Mouse (Mus musculus) fibroblast of lung, adult 2 months (primary cell): ENCODE data around the gene Fam110a.

Source experiments
- DNase-seq: peaks from one replicate; pipeline ENCODE4 v3.0.0-alpha.2; 2011; ENCODE audit warnings: low read depth

Gene Fam110a

GRCm38 (mm10) chr2:151979470-151980354, at the start of gene Fam110a:
TSS of gene Fam110a (minus strand) at chr2:151980219.
- DNase-seq, result peak; percentile 77

DNA sequence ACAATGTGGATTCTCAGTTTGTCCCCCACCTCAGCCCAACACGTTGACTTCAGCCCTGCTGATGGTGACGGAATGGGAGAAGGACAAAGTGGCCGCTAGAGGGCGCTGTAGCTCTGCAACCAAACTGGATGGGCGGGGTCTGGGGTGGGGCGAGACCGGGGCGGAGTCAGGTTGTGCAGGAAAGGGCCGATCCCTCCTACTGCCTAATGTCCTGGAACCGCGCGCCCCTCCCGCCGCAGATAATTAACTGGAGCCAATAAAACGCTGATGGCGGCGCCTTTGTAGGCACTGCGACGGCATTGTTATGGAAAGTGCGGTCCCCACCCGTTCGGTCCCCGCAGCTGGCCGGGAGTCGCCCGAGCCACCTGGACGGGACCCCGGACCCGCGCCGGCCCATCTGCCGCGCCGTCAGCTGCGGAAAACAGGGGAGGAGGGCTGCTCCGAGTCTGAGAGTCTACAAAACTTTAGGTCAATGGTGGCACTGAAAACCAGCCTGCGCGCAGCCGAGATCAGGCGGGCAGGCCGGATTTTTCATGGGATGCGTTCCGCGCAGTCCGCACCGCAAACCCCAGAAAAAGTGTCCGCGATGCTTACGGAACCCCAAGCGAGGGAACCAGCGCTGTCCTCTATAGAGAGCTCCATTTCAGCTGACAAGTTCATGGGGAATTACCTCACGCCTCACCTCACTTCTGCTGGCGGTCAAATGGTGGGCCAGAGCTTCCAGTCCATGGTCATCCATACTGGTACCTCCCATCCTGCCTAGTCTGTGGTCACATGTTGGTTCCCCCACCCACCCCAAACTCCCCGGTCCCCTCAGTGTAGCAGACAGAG, 49.4 kb upstream of the Fam110a start:
- DNase-seq, result peak; percentile 52

DNA sequence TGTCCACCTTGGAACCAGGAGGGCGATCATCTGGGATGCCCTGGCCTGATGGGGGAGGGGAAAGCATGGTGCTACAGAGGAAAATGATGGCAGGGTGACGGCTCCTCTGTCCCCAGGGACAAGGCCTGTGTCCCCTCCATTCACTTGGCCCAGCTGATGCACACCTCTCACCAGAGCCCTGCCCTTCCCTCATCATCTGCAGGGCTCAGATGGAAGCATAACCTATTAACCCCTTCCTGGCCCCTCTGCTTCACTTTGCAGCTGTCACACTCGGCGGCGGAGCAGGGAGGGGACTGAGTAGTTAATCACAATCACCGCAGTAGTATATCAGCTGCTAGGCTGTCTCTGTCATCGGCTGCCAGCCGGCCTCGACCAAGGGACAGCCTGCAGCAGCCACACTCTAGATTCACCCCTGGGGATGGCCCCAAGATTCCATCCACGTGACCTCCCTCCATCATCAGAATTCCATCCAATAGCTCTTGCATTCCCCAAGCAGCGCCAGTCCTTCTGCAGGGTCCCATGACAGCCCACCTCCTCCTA, 44.9 kb upstream of the Fam110a start:
- no peak for DNase-seq

DNA sequence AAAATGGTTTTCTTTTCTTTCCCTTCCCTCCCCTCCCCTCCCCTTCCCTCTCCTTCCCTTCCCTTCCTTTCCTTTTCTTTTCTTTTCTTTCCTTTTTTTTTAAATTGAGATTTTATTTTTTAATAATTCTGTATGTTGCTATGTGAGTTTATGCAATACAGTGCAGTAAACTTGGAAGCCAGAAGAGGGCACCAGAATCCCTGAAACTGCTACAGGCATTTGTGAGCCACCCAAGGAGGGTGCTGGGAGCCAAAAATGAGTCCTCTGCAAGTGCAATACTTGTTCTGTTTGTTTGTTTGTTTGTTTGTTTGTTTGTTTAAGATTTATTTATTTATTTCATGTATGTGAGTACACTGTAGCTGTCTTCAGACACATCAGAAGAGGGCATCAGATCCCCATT, 42.0 kb upstream of the Fam110a start:
- no peak for DNase-seq

DNA sequence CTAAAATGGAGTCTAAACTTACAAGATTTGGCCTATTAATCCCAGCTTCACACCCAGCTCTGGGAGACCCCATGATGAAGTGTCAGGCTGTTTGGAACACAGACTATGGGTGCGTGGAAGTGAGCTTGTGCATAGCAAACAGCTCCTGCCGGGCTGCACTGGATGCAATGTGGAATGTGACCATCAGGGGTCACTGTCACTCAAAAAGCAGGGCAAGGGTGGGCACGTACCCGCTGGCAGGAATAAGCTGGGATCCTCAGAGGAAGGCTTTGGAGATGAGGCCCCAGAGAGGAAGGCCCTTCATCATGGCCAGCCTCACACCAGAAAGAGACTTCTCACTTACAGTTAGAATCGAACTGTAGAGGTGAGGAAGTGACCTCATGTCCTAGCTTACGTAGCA, 40.2 kb upstream of the Fam110a start:
- no peak for DNase-seq

DNA sequence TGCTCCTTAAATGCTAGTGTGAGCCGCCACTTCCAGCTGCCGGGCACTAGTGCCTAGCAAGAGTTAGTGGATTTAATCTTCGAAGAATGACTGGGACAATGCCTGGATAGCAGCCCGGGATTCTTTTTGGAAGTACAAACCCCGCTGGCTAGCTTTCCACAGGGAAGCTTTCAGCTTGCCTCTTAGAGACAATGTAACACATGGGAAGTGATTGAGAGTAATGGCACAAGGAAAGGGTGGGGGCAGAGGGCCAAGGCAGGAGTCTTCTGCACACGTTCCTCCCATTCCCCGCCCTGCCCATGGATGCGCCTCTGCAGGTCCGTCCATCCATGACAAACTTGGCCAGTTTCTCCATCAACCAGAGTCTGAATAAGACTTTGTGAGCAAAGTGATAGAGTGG, 36.6 kb upstream of the Fam110a start:
- no peak for DNase-seq

GRCm38 (mm10) chr2:152015997-152016396, 36.0 kb upstream of the Fam110a start:
- DNase-seq, result no peak

DNA sequence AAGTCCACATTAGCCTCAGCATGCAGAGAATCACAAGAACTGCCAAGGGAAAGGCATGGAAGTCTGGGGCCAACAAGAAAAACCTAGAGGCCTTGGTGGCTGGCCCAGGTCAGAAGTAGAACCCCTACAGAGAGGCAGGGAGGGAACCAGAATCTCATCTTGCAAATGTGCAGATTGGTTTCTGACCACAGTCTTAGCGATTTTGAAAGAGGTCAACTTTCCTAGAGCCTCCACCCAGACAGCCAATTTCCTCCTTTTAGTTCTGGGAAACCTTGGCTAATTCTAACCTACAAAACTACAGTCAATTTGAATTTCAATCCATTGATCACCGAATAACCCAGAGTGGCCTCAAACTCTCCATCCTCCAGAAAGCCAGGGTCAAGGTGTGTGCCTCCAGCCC, 32.7 kb upstream of the Fam110a start:
- no peak for DNase-seq

GRCm38 (mm10) chr2:152012222-152012621, 32.2 kb upstream of the Fam110a start:
- DNase-seq, result no peak

GRCm38 (mm10) chr2:152011724-152012123, 31.7 kb upstream of the Fam110a start:
- DNase-seq, result no peak

GRCm38 (mm10) chr2:152010661-152011060, 30.6 kb upstream of the Fam110a start:
- no peak for DNase-seq

GRCm38 (mm10) chr2:152010251-152010650, 30.2 kb upstream of the Fam110a start:
- no peak for DNase-seq

DNA sequence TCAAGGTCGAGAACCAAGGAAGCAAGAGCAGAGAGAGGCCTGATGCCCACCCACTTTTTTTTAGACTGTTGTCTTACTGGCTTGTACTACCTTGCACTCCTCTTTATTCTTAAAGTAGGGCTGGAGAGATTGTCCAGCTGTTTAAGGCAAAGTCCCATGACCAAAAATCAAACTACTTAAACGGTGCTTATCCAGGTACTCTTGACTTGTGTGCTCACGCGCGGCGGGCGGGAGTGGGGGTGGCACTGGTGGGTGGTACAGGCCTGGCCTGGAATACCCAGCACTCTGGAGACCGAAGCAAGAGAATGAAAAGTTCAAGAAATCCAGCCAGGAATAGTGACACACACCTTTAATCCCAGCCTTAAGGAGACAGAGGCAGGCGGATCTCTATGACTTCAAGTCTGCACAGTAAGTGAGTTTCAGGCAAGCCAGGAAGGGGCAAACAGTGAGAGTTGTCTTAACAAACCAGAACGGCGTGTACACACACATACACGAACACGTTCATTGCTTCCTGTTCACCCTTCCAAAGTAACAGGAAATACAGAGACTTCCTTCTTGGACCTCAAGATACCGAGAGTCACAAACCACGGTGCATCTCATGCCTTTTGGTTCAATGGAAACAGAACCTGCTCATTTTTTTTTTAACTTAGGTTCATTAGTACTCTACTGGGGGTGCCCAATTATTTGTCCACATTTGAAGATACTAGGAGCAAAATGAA, 29.2 kb upstream of the Fam110a start:
- DNase-seq, result no peak

DNA sequence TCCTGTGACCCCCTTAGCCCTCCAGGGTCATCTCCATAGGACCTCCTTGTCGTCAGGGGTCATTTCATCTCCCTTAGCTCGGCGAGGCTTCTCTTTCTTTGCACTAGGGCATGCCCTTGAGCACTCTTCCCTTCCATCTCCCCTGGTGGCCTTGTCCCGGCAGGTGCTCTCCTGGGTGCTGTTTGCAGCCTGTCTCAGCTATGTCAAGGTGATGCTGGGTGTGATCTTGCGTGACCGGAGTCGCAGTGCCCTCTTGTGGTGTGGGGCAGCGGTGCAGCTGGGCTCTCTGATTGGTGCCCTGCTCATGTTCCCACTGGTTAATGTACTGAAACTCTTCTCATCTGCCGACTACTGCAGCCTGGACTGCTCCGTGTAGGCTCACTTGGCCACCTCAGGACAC, 27.8 kb upstream of the Fam110a start:
- no peak for DNase-seq

GRCm38 (mm10) chr2:152002529-152002928, 22.5 kb upstream of the Fam110a start:
- no peak for DNase-seq

DNA sequence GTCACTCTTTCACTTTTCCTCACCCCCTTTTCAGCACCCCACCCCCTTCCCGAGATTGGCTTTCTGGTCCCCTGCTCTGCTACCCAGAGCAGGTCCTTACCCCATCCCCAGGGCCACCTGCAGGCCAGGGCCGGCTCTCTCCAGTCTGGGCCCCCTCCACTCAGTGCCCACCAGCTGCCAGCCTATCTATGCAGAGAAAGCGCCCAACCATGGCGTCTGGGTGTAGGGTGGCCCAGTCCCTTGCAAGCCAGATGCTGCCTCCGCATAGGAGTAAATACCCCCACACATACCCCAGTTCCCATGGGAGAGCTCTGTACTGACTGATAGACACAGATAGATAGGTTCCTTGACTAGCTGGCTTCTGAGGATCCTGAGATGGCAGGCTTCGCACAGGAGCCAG, 20.7 kb upstream of the Fam110a start:
- DNase-seq, result no peak

GRCm38 (mm10) chr2:152000291-152000679, 20.3 kb upstream of the Fam110a start:
- no peak for DNase-seq

- no peak for DNase-seq
Observed at GRCm38 (mm10) chr2:151999669-152000290, 19.8 kb upstream of the Fam110a start.

- DNase-seq, result no peak
Observed at GRCm38 (mm10) chr2:151998932-151999331, 18.9 kb upstream of the Fam110a start.

- no peak for DNase-seq
Observed at GRCm38 (mm10) chr2:151998505-151998899, 18.5 kb upstream of the Fam110a start.

GRCm38 (mm10) chr2:151997776-151998504, 17.9 kb upstream of the Fam110a start:
- no peak for DNase-seq
